Mouse (Mus musculus) right cerebral cortex, postnatal 14 days (tissue): ENCODE measurements at regions not wholly inside any gene's neighbourhood (a gene's known extent, or its start where the extent isn't known, plus 50 kb on each side); places are given as distances from the start of the nearest gene placed in this dataset.
A peak's percentile ranks its signal among the peaks of the same experiment; 100 is the strongest.

Experiments
- DNase-seq: peaks from one replicate; pipeline ENCODE4 v3.0.0; 2022

DNA sequence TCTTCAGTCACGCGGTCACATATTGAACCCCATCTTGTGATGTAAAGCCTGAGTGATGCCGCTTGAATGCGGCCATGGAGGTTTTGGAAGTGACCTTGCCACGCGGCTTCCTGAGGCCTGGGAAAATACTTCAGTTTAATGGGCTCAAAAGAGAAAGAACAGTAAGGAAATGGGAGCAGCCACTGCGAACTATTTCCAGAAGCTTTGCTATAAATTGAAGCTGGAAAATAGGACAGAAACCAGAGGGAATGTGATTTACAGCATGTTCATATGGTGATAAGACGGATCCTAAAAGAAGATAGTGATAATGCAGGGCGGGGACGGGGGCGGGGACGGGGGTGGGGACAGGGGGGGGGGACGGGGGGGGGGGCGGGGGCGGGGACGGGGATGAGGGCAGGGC is 52.7 kb upstream of the Trpc4 start:
- no peak for DNase-seq

DNA sequence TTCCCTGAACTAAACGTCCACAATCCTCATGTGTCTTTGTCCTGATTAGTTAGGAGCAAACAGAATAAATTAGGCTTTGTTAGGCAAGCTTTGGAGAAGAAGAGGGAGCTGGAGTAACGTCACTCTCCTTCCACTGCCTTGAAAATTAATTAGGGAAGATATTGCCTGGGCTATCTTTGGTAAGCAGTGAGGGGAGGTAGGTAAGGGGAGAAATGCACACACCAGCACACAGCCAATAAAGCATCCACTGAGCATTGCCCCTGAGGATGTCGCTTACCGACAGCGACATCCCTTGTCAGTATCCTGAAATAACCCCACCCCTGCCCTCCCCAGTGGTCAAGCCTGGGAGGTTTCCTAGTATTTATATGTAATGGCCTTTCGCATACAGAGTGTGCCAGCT is 72.2 kb upstream of the Trpc4 start:
- no peak for DNase-seq

DNA sequence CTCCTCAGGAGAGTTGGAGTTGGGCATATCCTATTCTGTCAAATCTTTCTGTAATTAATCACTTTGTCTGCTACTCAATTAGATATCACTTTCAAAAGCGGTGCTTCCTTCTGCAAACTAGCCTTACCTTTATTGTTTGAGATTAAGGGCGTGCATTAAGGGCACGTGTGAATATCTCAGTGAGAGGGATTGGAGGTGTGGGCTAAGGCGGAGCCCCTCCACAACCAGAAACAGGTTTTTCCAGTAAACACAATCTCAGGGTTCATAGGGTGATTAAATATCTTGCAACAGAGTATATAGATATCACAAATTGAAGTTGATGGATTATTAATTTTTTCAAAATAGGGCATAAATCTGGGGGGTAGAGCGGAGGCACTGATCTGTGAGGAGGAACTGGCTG is 79.4 kb upstream of the Trpc4 start:
- no peak for DNase-seq

DNA sequence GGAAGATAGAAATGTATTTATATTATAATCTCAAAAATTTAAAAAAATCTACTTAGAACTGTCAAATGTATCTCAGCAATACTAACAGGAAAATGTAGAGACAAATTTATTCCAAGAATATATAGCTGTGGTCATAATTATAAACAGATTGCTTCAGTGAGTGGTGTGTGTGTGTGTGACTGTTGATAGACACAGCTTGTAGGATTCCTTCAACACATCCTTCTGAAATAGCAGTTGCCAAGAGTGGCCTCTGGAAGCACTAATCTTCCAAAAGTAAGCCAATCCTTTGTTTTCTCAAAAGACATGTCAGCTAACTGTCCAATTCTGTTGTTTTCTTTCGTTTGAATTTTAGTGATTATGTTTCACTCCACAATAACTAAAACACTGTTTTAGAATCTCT is 95.2 kb upstream of the Trpc4 start:
- no peak for DNase-seq

DNA sequence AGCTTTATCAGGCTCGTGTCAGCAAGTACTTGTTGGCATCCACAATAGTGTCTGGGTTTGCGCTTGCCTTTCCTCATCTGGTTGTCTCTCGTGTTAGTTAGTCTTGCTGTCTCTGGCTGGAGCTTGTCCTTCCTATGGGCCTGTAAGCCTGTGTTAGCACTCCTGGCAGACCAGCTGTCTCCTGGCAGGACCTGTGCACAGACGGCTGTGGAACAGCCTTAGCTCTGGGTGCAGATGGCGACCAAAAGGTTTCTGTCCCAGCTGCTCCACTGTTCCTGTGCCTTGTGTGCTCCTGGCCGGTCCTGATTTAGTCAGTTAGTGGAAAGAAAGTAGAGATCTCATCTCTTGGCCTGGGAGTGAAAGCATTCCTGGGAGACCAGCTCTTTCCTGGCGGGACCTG is 101.5 kb upstream of the Trpc4 start:
- DNase-seq = no peak

DNA sequence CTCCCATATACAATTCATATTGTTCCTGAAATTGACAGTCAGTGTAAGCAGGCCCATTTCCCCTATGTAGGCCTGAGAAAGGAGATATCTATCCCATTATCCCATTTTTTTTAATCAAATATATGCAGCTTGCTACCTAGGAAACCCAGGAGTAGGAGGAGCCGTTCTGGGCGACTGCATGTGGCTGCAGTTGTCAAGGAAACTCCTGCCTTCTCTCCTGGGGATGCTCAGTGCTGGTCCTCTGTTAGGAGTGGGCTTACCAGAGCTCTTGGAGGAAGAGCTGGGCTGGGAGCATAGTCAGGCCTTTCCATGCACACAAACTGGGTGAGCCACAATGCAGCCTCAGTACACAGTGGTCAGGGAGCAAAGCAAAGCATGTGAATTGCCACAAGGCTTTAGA is 106.5 kb upstream of the Trpc4 start:
- peak; percentile 28 for DNase-seq

DNA sequence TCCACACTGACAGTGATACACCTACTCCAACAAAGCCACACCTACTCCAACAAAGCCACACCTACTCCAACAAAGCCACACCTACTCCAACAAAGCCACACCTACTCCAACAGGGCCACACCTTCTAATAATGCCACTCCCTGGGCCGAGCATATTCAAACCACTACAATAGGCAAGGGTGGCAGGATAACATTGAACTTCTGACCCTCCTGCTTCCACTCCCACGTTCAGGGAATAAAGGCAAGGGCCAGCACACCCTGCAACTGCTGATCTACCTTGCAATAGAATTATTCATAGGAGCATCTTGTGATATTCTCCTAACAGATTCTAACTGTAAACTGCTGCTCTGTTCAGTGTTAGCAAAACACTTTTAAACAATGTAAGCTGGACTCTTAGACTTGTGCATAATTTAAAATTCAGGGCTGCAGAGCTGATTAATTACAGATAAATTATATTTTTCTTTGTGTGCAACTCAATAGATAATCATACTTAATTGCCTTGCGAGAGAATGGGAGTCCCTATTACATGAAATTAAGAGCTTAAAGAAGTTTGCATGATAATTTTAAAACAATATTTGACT is 107.7 kb upstream of the Trpc4 start:
- no peak for DNase-seq

DNA sequence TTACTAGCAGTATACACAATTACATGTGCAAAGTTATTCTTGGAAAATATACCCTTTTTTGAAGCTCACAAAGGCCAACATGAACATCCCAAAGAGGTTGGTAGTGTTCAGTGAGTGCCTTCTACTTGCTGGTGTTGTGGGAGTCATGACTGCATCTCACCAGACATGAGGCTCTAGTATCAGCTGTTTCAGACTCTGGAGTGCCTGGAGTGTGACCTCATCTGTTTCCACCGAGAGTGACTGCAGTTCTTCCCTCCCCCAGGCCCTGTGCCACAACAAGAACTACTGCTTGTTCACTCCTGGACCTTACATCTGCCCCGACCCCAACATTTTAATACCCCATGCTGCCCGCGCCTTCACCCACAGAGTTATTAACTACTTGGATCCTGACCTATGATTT is 128.5 kb upstream of the Trpc4 start:
- DNase-seq = no peak

DNA sequence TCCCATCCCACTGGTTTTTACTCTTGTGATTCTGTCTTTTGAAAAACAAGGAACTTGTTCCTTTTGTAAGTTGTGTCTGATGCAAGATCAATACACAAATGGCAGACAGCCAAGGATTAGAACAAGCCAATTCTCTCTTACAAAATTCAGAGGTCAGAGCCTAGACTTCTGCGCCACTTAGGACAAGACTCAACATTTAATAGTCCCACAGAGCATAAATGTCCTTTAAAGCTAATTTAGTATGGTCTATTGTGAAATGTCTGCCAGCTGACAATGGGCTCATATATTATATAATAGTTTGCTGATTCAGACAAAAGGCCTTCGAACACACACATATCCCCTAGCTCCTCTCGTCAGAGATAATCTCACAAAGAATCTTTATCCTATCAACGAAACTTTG is 135.6 kb upstream of the Trpc4 start:
- no peak for DNase-seq

DNA sequence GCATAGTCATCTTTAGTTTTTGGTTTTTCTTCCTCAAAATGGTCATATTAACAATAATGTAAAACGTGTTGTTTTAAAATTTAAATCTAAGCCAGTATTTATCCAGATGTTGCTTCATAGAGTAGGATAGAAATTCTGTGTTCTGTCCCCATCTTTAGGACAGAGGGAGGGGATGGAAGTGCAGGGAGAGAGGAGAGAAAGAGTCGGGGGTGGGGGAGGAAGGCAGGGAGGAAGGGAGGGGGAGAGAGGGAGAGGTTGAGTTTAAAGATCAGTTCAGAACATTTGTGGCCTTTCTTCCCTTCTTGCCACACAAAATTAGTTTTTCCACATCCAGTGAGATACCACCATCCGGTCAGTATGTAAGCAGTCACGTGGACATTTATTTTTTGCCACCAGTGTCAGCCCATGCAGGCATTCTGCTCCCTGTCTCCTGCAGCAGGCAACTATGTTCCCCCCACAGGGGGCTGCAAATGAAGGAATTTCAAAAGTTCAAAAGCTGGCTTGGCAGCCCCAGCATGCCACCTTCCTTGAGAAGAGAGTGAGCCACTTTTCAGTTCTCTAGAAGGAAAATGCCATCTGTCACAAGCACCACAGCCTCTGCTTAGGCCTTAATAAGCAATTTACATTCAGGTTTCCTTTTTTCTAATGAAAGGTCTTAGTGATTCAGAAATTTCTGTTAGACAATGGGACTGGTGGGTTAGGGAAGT is 137.7 kb upstream of the Trpc4 start:
- DNase-seq = no peak

DNA sequence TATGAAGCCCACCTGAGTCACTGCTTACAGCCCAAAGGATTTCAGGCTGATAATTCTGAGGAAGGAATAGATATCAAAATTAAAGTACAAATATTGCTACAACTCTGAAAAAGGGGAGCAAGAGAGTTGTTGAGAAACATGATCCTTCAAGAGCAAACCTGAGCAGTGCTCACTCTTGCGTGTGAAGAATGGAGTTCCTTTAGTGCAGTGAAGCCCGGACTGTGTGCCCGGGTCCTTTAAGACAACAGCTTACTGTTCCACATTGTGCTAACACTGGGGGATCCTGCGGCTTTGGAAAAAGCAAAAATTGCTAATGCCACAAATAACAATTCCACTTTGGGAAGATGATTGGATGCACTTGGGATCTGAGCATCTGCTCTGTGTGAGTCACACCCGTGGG is 139.0 kb upstream of the Trpc4 start:
- DNase-seq = no peak

DNA sequence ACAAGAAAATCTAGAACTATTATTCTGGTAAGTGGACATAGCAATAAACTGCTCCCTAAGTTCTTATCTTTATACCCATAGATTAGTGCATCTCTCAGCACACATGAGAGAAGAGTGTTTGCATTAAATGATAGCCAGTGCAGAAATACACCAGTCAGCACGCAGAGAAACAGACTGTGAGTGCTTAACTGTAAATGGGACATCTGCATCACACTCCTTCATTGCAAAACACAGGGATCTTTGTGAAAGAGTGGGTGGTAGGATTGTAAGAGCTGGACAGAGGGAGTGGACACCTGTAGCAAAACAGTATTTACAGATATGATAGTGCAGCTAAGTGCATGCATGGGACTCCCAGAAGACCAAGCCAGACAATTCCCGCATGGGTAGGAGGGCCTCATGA is 144.8 kb upstream of the Trpc4 start:
- no peak for DNase-seq

DNA sequence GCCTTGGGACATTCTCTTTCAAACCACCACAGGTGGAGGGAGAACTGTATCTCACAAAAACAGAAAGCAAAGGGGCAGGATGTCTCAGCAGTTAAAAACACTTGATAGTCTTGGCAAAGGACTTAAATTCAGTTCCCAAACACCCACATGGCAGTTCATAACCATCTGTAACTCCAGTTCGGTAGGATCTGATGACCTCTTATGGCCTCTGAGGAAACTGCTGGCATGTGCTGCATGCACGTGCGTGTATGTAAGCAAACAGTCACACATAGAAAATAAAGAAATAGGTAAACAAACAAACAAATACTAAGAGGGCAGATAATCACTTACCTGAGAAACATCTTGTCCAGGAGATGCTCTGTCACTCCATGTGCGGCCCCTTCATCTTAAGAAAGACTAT is 129.4 kb upstream of the Ufm1 start:
- no peak for DNase-seq

DNA sequence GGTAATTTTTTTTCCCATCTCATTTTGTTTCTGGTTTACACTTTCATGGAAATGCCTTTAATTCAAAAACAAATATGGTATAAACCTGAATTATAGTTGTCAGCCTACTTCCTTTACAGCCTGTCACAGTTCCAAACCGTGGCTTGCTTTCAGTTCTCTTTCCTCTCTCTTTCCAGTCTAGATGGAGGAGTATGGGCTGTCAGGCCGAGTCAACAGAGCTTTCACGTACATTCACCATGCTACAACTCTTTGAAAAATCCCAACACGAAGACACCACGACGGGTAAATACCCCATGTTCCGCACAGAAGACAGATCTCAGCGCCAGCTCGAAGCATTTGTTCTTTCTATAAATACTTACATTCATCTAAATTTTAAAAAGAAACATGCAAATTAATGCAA is 125.2 kb upstream of the Ufm1 start:
- DNase-seq = peak; percentile 8

DNA sequence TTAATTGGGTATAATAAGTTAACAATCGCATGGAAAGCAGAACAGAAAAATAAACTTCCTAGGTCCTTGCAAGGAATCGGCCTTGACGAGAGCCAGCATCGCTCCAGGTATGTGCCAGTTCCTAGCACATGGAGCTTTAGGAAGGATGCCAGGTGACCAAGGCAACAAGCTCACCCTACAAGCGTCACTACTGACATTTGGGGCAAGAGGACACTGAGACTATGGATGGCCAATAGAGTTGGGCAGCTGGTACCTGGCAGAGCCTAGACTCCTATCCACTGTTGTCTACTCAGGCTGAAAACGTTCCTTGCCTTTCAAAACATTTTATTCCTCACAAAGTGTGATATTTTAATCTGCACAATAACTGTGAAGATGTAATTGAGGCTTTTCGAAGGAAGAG is 124.6 kb upstream of the Ufm1 start:
- no peak for DNase-seq

DNA sequence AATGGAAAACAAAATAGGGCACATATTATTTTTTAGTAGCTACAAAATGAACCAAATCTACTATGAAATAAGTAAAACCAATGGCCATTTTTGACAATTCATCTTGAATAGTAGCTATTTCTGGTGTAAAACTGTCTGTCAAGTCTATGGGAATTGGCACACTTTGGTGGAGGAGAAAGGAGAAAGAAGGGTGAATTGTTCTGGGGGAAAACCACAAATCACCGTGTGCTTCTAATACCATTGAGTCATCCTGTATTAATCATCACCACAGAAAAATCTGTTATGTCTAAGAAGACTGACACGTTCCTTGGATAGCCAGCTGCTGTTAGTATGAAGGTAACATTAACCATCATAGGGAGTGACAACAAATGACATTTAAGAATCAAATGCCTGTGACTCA is 123.7 kb upstream of the Ufm1 start:
- DNase-seq = no peak

DNA sequence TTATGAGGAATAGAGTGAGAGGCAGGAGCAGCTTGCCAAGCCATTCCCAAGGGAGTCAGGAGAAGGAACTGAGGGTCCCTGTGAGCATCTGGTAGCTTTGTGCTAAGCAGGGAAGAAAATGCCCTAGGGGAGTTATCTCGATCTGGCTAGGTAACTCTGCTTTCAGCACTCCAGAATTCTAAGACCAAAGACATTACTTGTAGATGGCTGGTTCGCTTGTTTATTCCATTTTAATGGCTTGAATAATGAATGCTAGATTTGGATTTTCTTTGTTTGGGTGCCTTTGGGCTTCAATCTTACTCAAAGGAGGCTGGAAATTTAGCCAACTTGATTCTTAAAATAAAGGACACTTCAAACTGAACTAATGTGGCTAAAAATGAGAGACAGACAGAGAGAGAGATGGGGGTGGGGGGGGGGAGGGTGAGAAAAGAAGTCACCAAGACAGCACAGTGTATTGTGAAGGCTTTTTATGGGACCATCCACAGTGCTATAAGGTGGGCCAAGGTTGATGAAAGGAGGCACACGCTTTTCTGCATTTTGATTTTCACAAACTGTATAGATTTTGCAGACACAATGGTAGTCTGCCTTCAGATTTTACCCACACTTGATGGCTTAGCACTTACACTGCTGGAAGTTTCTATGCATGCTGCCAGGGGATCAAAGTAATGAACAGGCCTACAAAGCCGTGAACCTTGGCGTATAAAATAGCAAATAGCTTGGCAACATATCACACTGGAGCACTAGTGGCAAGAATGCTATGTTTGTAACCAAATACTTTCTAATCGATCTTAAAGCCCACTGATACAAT is 121.3 kb upstream of the Ufm1 start:
- DNase-seq = no peak

DNA sequence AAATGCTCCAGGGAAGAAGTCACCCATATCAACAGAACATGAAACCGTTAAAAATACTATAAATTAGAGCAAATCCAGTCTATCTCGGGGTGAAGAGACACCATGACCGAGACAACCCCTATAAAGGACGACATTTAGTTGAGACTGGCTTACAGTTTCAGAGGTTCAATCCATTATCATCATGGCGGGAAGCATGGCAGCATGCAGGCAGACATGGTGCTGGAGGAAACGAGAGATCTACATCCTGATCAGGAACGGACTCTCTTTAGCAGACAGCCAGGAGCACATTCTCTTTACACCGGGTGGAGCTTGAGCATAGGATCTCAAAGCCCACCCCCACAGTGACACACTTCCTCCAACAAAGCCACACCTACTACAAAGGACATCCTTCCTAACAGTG is 118.7 kb upstream of the Ufm1 start:
- no peak for DNase-seq

DNA sequence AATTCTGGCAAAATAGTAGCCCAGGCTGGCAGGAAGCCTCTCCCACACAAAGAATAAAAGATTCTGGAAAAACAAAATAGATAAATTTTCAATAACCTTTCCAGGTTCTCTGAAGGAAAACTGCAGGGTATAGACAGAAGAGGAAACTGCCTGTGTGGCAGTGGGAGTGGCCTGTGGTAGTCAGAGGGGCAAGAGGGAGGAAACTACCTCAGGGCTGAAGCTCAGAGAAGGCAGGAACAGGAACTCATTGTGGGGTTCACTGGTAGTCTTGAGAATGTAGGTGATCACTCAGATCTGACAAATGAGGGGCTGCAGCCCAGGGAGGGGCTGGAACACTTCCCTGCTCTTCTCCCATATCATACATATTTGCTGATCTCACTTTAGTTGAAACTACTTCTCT is 118.0 kb upstream of the Ufm1 start:
- DNase-seq = no peak

DNA sequence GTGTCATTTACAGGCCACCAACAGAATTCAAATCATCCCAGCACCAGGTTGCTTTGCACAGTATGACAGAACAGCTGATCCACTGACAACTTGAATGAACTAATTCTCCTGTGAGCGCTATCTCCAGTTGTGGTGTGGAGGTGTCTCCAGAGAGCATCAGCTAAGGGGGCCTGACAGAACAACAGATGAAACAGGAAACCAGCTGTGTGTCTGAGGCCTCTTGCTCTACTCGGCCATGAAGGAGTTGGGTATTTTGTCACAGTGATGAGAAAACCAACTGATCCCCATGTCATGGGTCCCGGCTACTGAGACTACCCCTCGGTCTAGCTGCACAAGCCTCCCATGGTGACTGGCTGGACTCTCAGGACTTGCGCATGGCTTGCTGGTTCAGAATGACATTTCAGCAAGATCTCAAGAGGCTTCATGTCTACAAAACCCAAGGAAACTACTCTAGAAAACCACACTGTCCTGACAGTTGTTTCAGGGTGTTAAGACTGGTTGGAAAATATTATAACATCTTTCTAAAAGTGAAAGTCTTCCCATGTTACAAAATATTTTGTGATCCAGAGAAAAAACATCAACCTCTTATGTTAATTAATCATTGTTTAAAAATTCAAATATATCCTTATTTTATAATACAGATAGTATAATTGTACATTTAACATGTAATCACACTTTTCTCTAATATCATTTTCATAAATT is 113.9 kb upstream of the Ufm1 start:
- DNase-seq = no peak

DNA sequence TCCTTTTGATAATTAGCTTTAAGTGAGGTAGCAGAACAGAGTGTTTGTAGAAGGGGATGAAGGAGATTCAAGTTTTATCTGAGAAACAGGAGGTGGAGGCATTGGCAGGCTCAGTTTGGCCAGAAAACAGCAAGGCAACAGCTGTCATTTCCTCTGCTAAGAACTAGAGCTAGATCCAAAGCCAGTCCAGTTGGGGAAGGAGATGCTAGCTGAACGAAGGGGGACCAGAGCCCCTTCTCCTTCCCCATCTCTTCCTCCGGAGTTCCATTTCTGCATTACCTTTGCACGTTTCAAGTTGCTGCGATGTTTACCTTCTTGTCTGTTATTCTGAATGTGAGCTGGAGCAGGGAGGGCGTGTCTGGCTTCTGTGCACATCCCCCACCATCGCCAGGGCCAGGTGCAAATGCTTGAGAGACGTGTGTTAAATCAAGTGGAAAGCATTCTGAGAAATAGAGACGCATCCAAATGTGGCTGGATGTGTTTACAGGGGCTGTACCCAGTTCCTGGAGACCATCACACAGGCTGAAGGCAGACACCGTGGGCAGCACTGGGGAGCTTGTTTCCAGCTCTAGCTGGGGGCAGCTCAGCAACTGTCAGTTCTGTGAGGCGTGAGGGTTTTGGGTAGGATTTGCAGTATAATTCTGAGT is 111.4 kb upstream of the Ufm1 start:
- DNase-seq = no peak

DNA sequence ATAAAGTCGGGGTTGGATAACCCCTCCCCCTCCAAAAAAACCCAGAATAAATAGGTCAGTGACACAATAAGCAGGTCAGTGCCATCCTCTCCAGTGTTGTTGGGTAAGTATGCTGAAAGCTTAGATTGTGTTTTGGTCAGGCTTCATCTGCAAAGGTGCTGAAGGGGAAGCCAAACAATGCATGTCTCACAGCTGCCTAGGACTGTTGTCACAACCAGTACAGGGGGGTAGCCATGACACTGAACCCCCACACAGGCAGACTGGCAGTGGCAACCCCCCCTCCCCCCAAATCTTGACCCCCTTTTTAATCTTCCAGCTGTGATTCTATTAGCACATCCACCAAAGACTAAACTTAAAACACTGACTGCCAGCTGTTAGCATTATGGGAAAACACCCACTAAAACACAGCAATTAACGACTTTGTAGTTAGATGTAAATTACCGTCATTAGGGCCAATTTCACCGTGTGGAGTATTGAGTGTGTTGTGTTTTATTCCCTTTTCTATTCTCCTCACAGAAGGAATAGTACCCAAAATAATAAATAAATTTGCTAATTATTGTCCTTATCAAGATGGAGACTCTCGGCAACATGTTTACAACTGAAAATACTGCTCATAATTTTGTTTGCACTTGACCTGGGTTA is 105.5 kb upstream of the Ufm1 start:
- no peak for DNase-seq

DNA sequence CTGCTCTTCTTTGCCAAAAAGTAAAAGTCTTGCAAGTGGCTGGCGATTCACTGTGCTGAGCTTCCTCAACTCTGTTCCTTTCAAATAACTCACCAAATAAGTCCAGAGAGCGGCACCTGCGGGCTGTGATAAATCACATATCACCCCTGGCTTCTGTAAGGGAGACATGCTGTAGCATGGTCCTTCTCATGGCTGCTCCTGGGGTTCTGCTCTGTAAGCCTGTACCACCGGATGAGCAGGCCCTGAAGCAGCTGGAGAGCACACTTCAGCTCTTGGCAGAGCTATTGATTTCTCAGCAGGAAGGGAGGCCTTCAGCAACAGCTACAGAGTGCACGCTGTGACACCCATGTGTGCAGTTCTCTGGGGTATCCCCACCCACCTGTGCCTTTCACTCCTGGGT is 101.5 kb upstream of the Ufm1 start:
- no peak for DNase-seq
